Mouse (Mus musculus) stomach, postnatal 0 days (tissue): ENCODE data around the gene Uap1. TPM values are rescaled to one million over a fixed set of nuclear protein-coding genes. Genes with fewer than 3 reads are reported as not detected.
A peak's percentile ranks its signal among the peaks of the same experiment; 100 is the strongest.

Source experiments
- ATAC-seq: fragments of 200-750 bp; cut with Nextera tagmentation; 2 replicates; pipeline ENCODE4 v1.8.0; 2017; ENCODE audit not compliant: low FRiP score, low TSS enrichment
- DNase-seq: peaks from one replicate; pipeline ENCODE4 v3.0.0-alpha.2; 2016; ENCODE audit warnings: low spot score
- H3K27ac ChIP-seq: fragments of 300-500 bp; sonication (generic); replicated peaks from 2 replicates; pipeline ENCODE4 v1.5.1; 2014; ENCODE audit warnings: mild to moderate bottlenecking, control low read depth
- H3K27me3 ChIP-seq: fragments of 300-500 bp; sonication (generic); 2 replicates; pipeline ENCODE4 v1.6.1; 2014; ENCODE audit warnings: low read length; ENCODE audit not compliant: control insufficient read depth, insufficient read depth
- H3K36me3 ChIP-seq: fragments of 300-500 bp; sonication (generic); 2 replicates; pipeline ENCODE4 v1.6.1; 2014; ENCODE audit warnings: low read length, mixed read lengths; ENCODE audit not compliant: control insufficient read depth, insufficient read depth
- H3K4me1 ChIP-seq: fragments of 300-500 bp; sonication (generic); replicated peaks from 2 replicates; pipeline ENCODE4 v1.6.1; 2014; ENCODE audit warnings: antibody characterized with exemption; ENCODE audit not compliant: control insufficient read depth, insufficient read depth
- H3K4me2 ChIP-seq: fragments of 300-500 bp; sonication (generic); replicated peaks from 2 replicates; pipeline ENCODE4 v1.6.1; 2014; ENCODE audit warnings: low read depth, mild to moderate bottlenecking, control low read depth, moderate library complexity
- H3K4me3 ChIP-seq: fragments of 300-500 bp; sonication (generic); 2 replicates; pipeline ENCODE4 v1.5.1; 2014; ENCODE audit warnings: low read depth, low read length, control low read depth
- H3K9ac ChIP-seq: fragments of 300-500 bp; sonication (generic); 2 replicates; pipeline ENCODE4 v1.6.1; 2014; ENCODE audit warnings: mild to moderate bottlenecking, low read length, control low read depth, mixed read lengths
- H3K9me3 ChIP-seq: fragments of 300-500 bp; sonication (generic); 2 replicates; pipeline ENCODE4 v1.6.1; 2016; ENCODE audit warnings: low read length; ENCODE audit not compliant: control insufficient read depth
- CTCF ChIP-seq: IDR thresholded peaks from 2 replicates; pipeline ENCODE4 v1.5.1; 2016; ENCODE audit warnings: antibody characterized with exemption, low read depth, mild to moderate bottlenecking, moderate library complexity
- EP300 ChIP-seq: optimal IDR thresholded peaks from 2 replicates; pipeline ENCODE3; 2016; ENCODE audit warnings: antibody characterized with exemption
- WGBS: fragments of 180-500 bp; shearing (Covaris S2); extraction: QIAGEN DNeasy Blood & Tissue Kit; methylation state at CpG from one replicate; pipeline ENCODE4 v1.1.7; 2014; 5-methylcytosine and 5-hydroxymethylcytosine counted together
- polyA plus RNA-seq: library from polyadenylated mRNA; unstranded; fragments of >200 nt; fragmentation: Nextera tagmentation; extraction: Ambion mirVana; gene quantifications from 2 replicates; pipeline ENCODE4 v1.2.1, GENCODE M21; 2015

Gene Uap1
- polyA plus RNA-seq, 1 experiment from 2014 or later: 65.0 TPM

- 0 out of 2 replicates have a peak overlapping the region, but pooled peaks have one; percentile 71 for H3K27ac ChIP-seq
- WGBS: 73% methylated on average over 8 of the region's 8 CpGs
- H3K9me3 ChIP-seq: no peaks in the 10 kb centered on the region
- H3K4me3 ChIP-seq: no peak overlapping the region
- H3K27me3 ChIP-seq: no peaks in the 10 kb centered on the region
- no peak for TF ChIP-seq CTCF
- TF ChIP-seq EP300: no peak
- no peak overlapping the region for H3K9ac ChIP-seq
- H3K36me3 ChIP-seq: no peaks in the 10 kb centered on the region
- DNase-seq: no peak
- H3K4me2 ChIP-seq: no peak overlapping the region
- ATAC-seq: no peak
- no peaks in the 10 kb centered on the region for H3K4me1 ChIP-seq
Measured at GRCm38 (mm10) chr1:170176661-170177239, 2.0 kb upstream of the Uap1 start.

DNA sequence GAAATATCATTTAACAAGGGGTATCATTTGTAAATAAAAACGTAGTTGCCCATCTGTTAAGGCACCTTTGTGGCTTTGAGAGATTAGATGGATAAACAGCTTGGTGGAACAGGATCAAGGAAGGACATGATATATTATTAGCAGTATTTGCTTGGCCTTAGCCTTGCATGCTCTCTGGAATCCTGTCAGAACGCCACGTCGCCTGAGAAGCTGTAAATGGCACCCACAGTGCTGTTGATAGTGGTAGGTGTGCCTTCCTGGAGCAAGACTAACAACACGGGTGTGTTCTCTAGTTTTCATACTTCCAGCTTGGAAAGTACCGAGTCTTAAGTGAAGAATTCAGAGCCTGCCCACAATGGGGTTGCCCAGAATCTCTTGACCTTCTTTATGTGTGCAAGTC, 1.1 kb upstream of the Uap1 start:
- DNase-seq (peak; percentile 65), ATAC-seq (0 out of 2 replicates have a peak, but pooled peaks have one; percentile 18)
- no peaks in the 10 kb centered on the region for H3K36me3 ChIP-seq
- no peaks in the 10 kb centered on the region for H3K4me1 ChIP-seq
- peak overlapping the region; percentile 71 for H3K27ac ChIP-seq
- H3K4me3 ChIP-seq: no peak overlapping the region
- H3K27me3 ChIP-seq: no peaks in the 10 kb centered on the region
- no peak overlapping the region for H3K4me2 ChIP-seq
- WGBS: 34% methylated on average over 6 of the region's 6 CpGs
- H3K9ac ChIP-seq: no peak overlapping the region
- TF ChIP-seq CTCF (no peak), EP300 (no peak)
- no peaks in the 10 kb centered on the region for H3K9me3 ChIP-seq

DNA sequence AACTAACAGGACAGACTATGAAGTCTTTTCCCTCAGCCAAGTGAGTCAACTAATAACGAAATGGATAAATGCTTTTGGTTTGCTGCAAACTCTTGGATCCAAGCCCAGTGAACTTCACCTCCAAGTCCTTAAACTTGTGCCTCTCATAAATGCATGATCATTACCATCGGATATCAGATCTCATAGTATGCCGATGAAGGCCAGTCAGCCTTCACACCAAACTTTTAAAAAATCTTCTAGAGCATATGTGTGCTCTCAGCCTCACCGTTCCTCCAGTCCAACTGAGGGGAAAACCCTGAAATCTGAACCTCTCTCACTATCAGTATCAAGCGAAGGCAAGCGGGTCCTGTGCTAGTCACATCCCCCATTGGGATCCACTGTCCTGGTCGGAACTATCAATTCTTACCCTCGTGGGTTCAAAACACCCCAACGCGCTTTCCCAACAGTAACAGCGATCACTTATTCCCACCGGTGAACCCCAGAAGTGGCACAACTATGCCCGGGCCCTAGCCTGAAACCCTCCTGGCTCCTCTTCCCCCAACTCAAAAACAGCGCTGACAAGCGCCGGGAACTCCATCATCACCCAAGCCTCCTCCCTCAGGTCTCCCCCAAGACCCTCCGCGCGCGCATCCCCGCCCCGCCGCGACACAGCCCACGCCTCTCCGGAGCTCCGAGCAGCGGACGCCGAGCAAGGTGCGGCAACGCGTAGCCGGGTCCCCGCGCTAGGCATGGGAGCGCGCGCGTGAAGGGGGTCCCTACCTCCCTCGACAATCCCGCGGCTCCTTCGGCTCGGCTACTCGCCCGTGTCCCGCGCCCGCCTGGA, 555 bp downstream of the Uap1 start:
- H3K4me1 ChIP-seq: no peaks in the 10 kb centered on the region
- H3K4me2 ChIP-seq: peak overlapping the region; percentile 65
- H3K9me3 ChIP-seq: no peaks in the 10 kb centered on the region
- no peaks in the 10 kb centered on the region for H3K27me3 ChIP-seq
- peak overlapping the region; percentile 93 for H3K9ac ChIP-seq
- no peaks in the 10 kb centered on the region for H3K36me3 ChIP-seq
- H3K27ac ChIP-seq: peak overlapping the region; percentile 92
- WGBS: under 1% methylated on average over 49 of the region's 50 CpGs
- H3K4me3 ChIP-seq: peak overlapping the region; percentile 81
- DNase-seq (no peak), ATAC-seq (peak; percentile 0)
- TF ChIP-seq CTCF: no peak
- no peak for TF ChIP-seq EP300

DNA sequence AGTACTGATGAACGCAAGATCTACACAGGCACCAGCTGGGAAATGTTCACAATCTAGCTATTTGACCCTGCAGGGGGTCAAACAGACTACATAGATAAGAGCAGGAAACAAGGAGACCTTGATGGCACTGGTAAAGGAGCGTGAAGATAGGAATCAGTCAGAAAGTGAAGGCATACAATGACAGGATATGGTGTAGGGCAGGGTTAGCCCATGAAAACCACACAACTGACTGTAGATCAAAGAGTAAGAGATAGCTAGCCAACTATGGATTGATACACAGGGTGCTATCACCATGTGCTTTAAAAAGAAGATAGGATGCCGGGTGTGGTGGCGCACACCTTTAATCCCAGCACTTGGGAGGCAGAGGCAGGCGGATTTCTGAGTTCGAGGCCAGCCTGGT, 7.0 kb downstream of the Uap1 start:
- Histone ChIP-seq H3K27ac (no peak overlapping the region), H3K27me3 (no peaks in the 10 kb centered on the region), H3K4me1 (no peaks in the 10 kb centered on the region), H3K9me3 (no peaks in the 10 kb centered on the region), H3K36me3 (peaks cover 10% of the 10 kb centered on the region), H3K4me3 (no peak overlapping the region), H3K9ac (no peak overlapping the region), H3K4me2 (no peak overlapping the region)
- WGBS: 89% methylated on average over 5 of the region's 6 CpGs
- TF ChIP-seq CTCF (no peak), EP300 (no peak)
- ATAC-seq (no peak), DNase-seq (no peak)

- Histone ChIP-seq H3K4me2 (no peak overlapping the region), H3K36me3 (peaks cover 10% of the 10 kb centered on the region), H3K27me3 (no peaks in the 10 kb centered on the region), H3K9me3 (no peaks in the 10 kb centered on the region), H3K4me1 (no peaks in the 10 kb centered on the region), H3K9ac (no peak overlapping the region), H3K27ac (no peak overlapping the region), H3K4me3 (no peak overlapping the region)
- 84% methylated on average over 3 of the region's 3 CpGs for WGBS
- ATAC-seq: no peak
- TF ChIP-seq CTCF (no peak), EP300 (no peak)
- no peak for DNase-seq
Measured at GRCm38 (mm10) chr1:170164913-170165312, 9.8 kb downstream of the Uap1 start.

GRCm38 (mm10) chr1:170164053-170164614, 10.6 kb downstream of the Uap1 start:
- TF ChIP-seq CTCF: no peak
- no peak for TF ChIP-seq EP300
- no peaks in the 10 kb centered on the region for H3K27me3 ChIP-seq
- no peak overlapping the region for H3K4me3 ChIP-seq
- ATAC-seq: peak; percentile 69
- H3K27ac ChIP-seq: peak overlapping the region; percentile 83
- H3K9ac ChIP-seq: no peak overlapping the region
- H3K4me1 ChIP-seq: no peaks in the 10 kb centered on the region
- H3K4me2 ChIP-seq: no peak overlapping the region
- WGBS: 40% methylated on average over 2 of the region's 2 CpGs
- peaks cover 10% of the 10 kb centered on the region for H3K36me3 ChIP-seq
- DNase-seq: no peak
- H3K9me3 ChIP-seq: no peaks in the 10 kb centered on the region
